Mouse (Mus musculus) large intestine, adult 2 months (tissue): ENCODE measurements around the gene Grid2. TPM values are rescaled to one million over a fixed set of nuclear protein-coding genes. Genes with fewer than 3 reads are reported as not detected.

Experiments used
- DNase-seq: peaks from one replicate; pipeline ENCODE4 v3.0.0-alpha.2; 2012; ENCODE audit warnings: low read depth, low spot score
- whole genome bisulfite sequencing: fragments of 180-500 bp; shearing (Covaris S2); methylation state at CpG from one replicate; pipeline ENCODE4 v1.1.7; 2018; 5-methylcytosine and 5-hydroxymethylcytosine counted together
- polyA plus RNA-seq: library from polyadenylated mRNA; depleted of rRNA; stranded (reverse); fragments of >200 nt; gene quantifications from 2 replicates; pipeline ENCODE4 v1.2.3, GENCODE M21; 2012

The Grid2 gene
- polyA plus RNA-seq, 1 experiment = 0.04 TPM

GRCm38 (mm10) chr6:64274319-64275114 lies 1018.8 kb downstream of the Grid2 start:
- WGBS = 24% methylated on average over 2 of the region's 2 CpGs
- no peak for DNase-seq

- no peak for DNase-seq
- WGBS = 87% methylated on average over 2 of the region's 2 CpGs
Measured at GRCm38 (mm10) chr6:64279927-64280326, 1024.3 kb downstream of the Grid2 start.

- DNase-seq = no peak
- 76% methylated on average over 1 of the region's 1 CpGs for WGBS
Measured at GRCm38 (mm10) chr6:64293761-64294160, 1038.1 kb downstream of the Grid2 start.

GRCm38 (mm10) chr6:64297633-64298032 lies 1042.0 kb downstream of the Grid2 start:
- WGBS = 60% methylated on average over 1 of the region's 1 CpGs
- no peak for DNase-seq

- 40% methylated on average over 2 of the region's 2 CpGs for WGBS
Measured at GRCm38 (mm10) chr6:64304709-64305476, 1049.2 kb downstream of the Grid2 start.

GRCm38 (mm10) chr6:64308631-64309030 lies 1053.0 kb downstream of the Grid2 start:
- 51% methylated on average over 1 of the region's 1 CpGs for WGBS
- no peak for DNase-seq

More at GRCm38 (mm10) chr6:64304709-64305476, 1049.2 kb downstream of the Grid2 start:
- DNase-seq = no peak

GRCm38 (mm10) chr6:64313132-64313531 lies 1057.5 kb downstream of the Grid2 start:
- DNase-seq = no peak
- 92% methylated on average over 1 of the region's 1 CpGs for WGBS

GRCm38 (mm10) chr6:64326936-64327335 lies 1071.3 kb downstream of the Grid2 start:
- 83% methylated on average over 1 of the region's 1 CpGs for WGBS
- no peak for DNase-seq

GRCm38 (mm10) chr6:64327876-64328275 lies 1072.2 kb downstream of the Grid2 start:
- 70% methylated on average over 3 of the region's 3 CpGs for WGBS
- DNase-seq = no peak

- 83% methylated on average over 4 of the region's 4 CpGs for WGBS
Measured at GRCm38 (mm10) chr6:64398413-64399098, 1142.9 kb downstream of the Grid2 start.

GRCm38 (mm10) chr6:64427658-64428057 lies 1172.0 kb downstream of the Grid2 start:
- no peak for DNase-seq

More at GRCm38 (mm10) chr6:64398413-64399098, 1142.9 kb downstream of the Grid2 start:
- no peak for DNase-seq

GRCm38 (mm10) chr6:64428898-64429297 lies 1173.2 kb downstream of the Grid2 start:
- no peak for DNase-seq
- WGBS = 51% methylated on average over 1 of the region's 1 CpGs

GRCm38 (mm10) chr6:64448127-64448526 lies 1192.5 kb downstream of the Grid2 start:
- 75% methylated on average over 5 of the region's 5 CpGs for WGBS
- DNase-seq = no peak

- no peak for DNase-seq
- 74% methylated on average over 4 of the region's 4 CpGs for WGBS
Measured at GRCm38 (mm10) chr6:64448864-64449355, 1193.2 kb downstream of the Grid2 start.

GRCm38 (mm10) chr6:64450770-64451169 lies 1195.1 kb downstream of the Grid2 start:
- WGBS = 78% methylated on average over 3 of the region's 3 CpGs

GRCm38 (mm10) chr6:64479884-64480283 lies 1224.2 kb downstream of the Grid2 start:
- DNase-seq = no peak
- WGBS = 82% methylated on average over 3 of the region's 3 CpGs

More at GRCm38 (mm10) chr6:64450770-64451169, 1195.1 kb downstream of the Grid2 start:
- DNase-seq = no peak

- no peak for DNase-seq
- WGBS = 57% methylated on average over 2 of the region's 2 CpGs
Measured at GRCm38 (mm10) chr6:64480592-64480991, 1224.9 kb downstream of the Grid2 start.

- DNase-seq = no peak
- WGBS = 44% methylated on average over 4 of the region's 4 CpGs
Measured at GRCm38 (mm10) chr6:64490313-64491067, 1234.8 kb downstream of the Grid2 start.

- no peak for DNase-seq
- 57% methylated on average over 1 of the region's 1 CpGs for WGBS
Measured at GRCm38 (mm10) chr6:64504394-64504793, 1248.7 kb downstream of the Grid2 start.
